Mouse (Mus musculus) embryo, embryonic 9.5 days (tissue): ENCODE measurements at regions not wholly inside any gene's neighbourhood (a gene's known extent, or its start where the extent isn't known, plus 50 kb on each side); places are given as distances from the start of the nearest gene placed in this dataset.
A peak's percentile ranks its signal among the peaks of the same experiment; 100 is the strongest.

Experiments
- DNase-seq: peaks from one replicate; pipeline ENCODE4 v3.0.0-alpha.2; 2017; ENCODE audit errors: extremely low spot score

- DNase-seq = no peak
Observed at GRCm38 (mm10) chr15:93881276-93881675, 285.6 kb upstream of the Prickle1 start.

- DNase-seq = no peak
Observed at GRCm38 (mm10) chr15:93880302-93880701, 284.6 kb upstream of the Prickle1 start.

- DNase-seq = no peak
Observed at GRCm38 (mm10) chr15:93879006-93879405, 283.3 kb upstream of the Prickle1 start.

GRCm38 (mm10) chr15:93876335-93876734 lies 280.6 kb upstream of the Prickle1 start:
- DNase-seq = no peak

GRCm38 (mm10) chr15:93875685-93876084 lies 280.0 kb upstream of the Prickle1 start:
- no peak for DNase-seq

- DNase-seq = no peak
Observed at GRCm38 (mm10) chr15:93874206-93874605, 278.5 kb upstream of the Prickle1 start.

GRCm38 (mm10) chr15:93857336-93857901 lies 261.7 kb upstream of the Prickle1 start:
- DNase-seq = no peak

- no peak for DNase-seq
Observed at GRCm38 (mm10) chr15:93853221-93853620, 257.5 kb upstream of the Prickle1 start.

GRCm38 (mm10) chr15:93852126-93852525 lies 256.4 kb upstream of the Prickle1 start:
- no peak for DNase-seq

- DNase-seq = no peak
Observed at GRCm38 (mm10) chr15:93850388-93850787, 254.7 kb upstream of the Prickle1 start.

- DNase-seq = no peak
Observed at GRCm38 (mm10) chr15:93848830-93849229, 253.1 kb upstream of the Prickle1 start.

GRCm38 (mm10) chr15:93846797-93847196 lies 251.1 kb upstream of the Prickle1 start:
- DNase-seq = no peak

GRCm38 (mm10) chr15:93845801-93846200 lies 250.1 kb upstream of the Prickle1 start:
- no peak for DNase-seq

GRCm38 (mm10) chr15:93832956-93833355 lies 237.3 kb upstream of the Prickle1 start:
- no peak for DNase-seq

- no peak for DNase-seq
Observed at GRCm38 (mm10) chr15:93832431-93832936, 236.8 kb upstream of the Prickle1 start.

- no peak for DNase-seq
Observed at GRCm38 (mm10) chr15:93831148-93831547, 235.5 kb upstream of the Prickle1 start.

GRCm38 (mm10) chr15:93824729-93825694 lies 229.3 kb upstream of the Prickle1 start:
- DNase-seq = peak; percentile 32

- no peak for DNase-seq
Observed at GRCm38 (mm10) chr15:93821236-93821635, 225.5 kb upstream of the Prickle1 start.

- DNase-seq = peak; percentile 41
Observed at GRCm38 (mm10) chr15:93812011-93812410, 216.3 kb upstream of the Prickle1 start.

- no peak for DNase-seq
Observed at GRCm38 (mm10) chr15:93807993-93808392, 212.3 kb upstream of the Prickle1 start.

- no peak for DNase-seq
Observed at GRCm38 (mm10) chr15:93807505-93807904, 211.8 kb upstream of the Prickle1 start.

- no peak for DNase-seq
Observed at GRCm38 (mm10) chr15:93804703-93805102, 209.0 kb upstream of the Prickle1 start.

GRCm38 (mm10) chr15:93790531-93790930 lies 194.8 kb upstream of the Prickle1 start:
- DNase-seq = no peak
